Mouse (Mus musculus) lung, adult 2 months (tissue): ENCODE measurements around the gene Apol7b.

Experiments used
- CTCF ChIP-seq: fragments of 200-500 bp; IDR thresholded peaks from 2 replicates; pipeline ENCODE4 v1.5.1; 2011; ENCODE audit warnings: mild to moderate bottlenecking, low read length, control low read depth; ENCODE audit not compliant: insufficient read depth
- POLR2A ChIP-seq: fragments of 200-500 bp; IDR thresholded peaks from 2 replicates; pipeline ENCODE4 v1.6.1; 2011; ENCODE audit warnings: low read depth, mild to moderate bottlenecking, control low read depth, low read length, borderline replicate concordance; ENCODE audit errors: extremely low read depth

GRCm38 (mm10) chr15:77381481-77381880 is 65.8 kb downstream of the Apol7b start:
- TF ChIP-seq POLR2A (no peak), CTCF (no peak)
